Mouse (Mus musculus) frontal cortex, postnatal 25 days (tissue): ENCODE data around the gene Ajuba.
"Not testable (repeated sequence)": the region's sequence is repeated elsewhere in the genome, so short reads cannot be mapped to it uniquely, and the experiment has no call there.

Experiments used
- DNase-seq, 2 experiments: peaks; one replicate each; pipeline ENCODE4 v3.0.0; 2022; ENCODE audit warnings: low spot score in 2 of 2

Ajuba gene

DNA sequence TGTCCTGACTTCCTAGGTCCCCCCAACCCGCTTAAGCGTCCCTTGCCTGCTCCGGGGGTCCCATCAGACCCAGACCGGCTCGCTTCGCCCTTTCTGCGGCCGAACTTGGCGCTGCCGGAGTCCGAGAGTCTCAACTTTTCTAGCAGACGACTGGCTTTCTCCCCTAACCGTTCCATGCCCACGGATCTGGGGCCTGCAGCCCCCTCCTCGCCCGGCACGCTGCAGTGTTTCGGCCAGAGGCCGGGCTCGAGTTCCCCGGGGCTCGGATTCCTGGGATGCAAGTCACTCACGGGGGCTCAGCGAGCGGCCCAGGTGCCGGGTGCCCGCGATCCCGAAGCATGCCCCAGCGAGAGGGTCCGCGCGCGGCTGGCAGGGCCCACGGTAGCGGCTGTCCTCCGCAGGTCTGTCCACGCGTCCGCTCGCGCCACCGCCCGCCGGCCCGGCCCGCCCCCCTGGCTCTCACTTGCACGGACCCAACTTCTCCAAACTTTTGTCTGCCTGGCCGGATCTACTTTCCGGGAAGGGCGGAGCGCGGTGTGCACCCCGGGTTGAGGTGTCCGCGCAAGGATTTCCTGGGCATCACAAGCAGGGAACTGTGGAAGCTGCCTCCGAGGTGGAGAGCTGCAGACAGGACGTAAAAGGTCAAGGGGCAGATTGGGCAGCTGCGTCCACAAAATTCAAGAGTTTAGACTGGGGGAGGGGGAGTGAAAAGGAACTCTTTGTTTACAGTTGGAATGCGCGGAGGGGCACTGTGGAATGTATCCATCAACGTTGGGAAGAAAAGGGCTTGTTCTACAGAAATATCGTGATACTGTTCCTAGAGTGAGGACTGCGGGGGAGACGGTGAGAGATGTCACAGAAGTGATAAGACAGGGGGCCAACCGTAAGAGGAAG is at the start of gene Ajuba:
Gene Ajuba, minus strand, starts transcription at position 470 of the 894 bp plus-strand sequence.
- peak in 1 of 2 experiments; percentile 57 for DNase-seq

DNA sequence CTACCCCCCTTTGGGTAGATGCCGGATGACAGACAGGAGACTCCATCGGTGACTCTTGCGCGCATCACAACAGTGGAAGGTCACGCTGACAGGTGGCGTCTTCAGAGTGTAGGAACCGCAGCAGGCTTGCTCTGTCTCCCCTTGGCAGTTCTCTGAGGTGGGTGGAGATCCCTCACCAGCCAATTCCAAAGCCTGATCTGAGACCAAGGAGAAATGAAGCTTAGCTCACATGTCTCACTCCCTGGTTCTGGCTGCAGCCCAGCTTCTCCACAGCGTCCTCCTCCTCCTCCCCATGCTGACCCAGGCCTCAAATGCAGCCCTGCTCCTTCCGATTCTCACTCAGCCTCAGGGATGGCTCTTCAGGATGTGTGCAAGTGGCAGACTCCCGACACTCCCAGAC is 47.6 kb upstream of the Ajuba start:
- DNase-seq: no peak

- no peak for DNase-seq
Measured at GRCm38 (mm10) chr14:54623334-54623733, 46.0 kb upstream of the Ajuba start.

DNA sequence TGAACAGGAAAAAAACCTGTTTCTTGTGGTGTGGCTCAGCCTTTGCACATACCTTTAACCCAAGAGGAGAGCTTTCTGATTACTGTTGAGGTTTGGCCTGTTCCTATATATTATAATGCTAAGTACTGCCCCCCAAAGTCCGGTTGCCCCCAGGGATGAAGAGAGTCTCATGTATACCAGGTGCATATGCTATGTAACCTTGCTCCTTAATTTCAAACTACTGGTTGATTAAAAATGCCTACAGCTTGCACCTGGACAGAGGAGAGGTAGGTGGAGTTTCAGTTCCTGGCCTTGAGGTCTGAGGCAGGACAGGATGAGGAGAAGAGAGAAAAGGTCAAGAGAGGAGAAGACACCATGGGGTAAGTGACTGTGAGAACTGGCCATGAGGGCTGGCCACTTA is 43.8 kb upstream of the Ajuba start, which contains the start of gene Psmb11:
Gene Psmb11, plus strand, starts transcription at position 301 of the 400 bp plus-strand sequence.
- DNase-seq: no peak

DNA sequence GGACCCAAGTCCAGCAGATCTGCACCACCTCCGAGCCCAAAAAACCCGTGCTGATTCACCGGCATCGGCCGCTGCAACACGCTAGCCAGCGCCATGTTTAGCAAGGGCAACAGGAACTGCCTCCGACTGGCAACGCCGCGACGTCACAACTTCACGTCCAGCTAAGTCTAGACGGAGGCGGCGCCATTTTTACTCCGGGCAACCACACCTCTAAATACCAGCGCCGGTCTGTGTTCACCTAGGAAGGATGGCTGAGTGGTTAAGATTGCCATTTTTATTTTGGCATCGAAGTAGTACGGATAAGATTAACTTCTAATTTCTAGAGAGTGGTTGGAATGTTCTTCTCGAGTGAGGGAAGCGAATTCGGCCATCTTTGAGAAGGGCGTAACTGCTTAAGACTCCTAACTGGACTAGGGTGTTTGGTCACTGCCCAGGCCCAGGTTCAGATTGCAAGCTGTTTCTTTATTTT is 40.6 kb upstream of the Ajuba start, which contains the start of gene Psmb5:
Gene Psmb5, minus strand, starts transcription at position 126 of the 469 bp plus-strand sequence.
- DNase-seq: peak; percentile 82 to 87

DNA sequence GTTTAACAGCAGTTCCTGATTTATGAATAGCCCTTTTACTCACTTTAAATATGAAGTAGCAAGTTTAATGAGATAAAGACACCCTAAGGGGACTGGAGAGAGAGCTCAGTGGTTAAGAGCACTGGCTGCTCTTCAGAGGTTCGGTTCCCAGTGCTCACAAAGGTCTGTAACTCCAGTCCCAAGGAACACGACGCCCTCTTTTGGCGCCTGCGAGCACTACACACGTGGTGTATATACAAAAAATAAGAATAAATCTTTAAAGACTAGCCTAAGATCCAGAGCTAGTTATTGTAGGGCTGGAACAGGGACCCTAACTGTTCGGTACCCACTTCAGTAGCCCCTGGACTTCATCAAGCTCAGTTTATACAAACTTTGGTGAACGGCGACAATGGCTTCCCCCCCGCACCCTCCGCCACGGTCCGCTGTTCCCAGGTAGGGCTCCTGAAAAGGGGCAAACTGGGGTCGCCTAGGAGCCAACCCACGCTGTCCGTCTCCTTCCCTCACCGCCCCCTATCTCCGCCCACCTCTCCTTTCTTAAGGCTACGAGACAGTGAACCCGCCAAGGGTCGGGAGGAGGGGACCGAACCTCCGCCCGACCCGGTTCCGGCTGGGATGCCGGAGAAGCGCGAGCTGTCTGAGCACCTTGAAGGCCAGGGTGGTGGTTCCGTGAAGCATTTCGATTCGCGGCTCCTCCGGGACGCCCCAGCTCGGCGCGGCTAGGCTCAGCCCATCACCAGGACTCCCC is 40.0 kb upstream of the Ajuba start:
- no peak for DNase-seq

DNA sequence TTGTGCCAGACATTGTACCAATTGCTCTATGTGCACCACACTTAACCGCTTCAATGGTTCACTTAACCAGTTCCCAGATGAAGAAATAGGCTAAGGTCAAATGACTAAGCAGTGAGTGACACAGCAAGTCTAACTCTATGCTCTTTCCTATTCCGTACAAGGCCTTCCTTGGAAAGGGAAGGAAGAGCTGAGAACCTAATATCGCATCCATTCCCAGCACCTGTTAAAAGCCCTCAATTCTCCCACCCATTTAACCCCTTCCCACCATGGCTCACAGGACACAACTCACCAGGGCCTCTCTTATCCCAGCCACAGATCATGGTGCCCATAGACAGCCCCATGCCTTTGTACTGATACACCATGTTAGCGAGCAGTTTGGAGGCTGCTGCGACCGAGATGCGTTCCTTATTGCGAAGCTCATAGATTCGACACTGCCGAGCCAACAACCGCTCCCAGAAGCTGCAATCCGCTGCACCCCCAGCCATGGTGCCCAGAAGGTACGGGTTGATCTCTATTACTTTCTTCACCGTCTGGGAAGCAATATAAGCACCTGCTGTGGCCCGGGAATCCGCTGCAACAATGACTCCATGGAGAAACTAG is 39.0 kb upstream of the Ajuba start:
- no peak for DNase-seq

- not testable (repeated sequence) for DNase-seq
Measured at GRCm38 (mm10) chr14:54614130-54614529, 36.8 kb upstream of the Ajuba start.

- DNase-seq: no peak
Measured at GRCm38 (mm10) chr14:54610648-54611047, 33.3 kb upstream of the Ajuba start.

- no peak for DNase-seq
Measured at GRCm38 (mm10) chr14:54609962-54610361, 32.6 kb upstream of the Ajuba start.

- no peak for DNase-seq
Measured at GRCm38 (mm10) chr14:54609245-54609644, 31.9 kb upstream of the Ajuba start.

- DNase-seq: no peak
Measured at GRCm38 (mm10) chr14:54607226-54607625, 29.9 kb upstream of the Ajuba start.

- peak in 1 of 2 experiments; percentile 56 for DNase-seq
Measured at GRCm38 (mm10) chr14:54605752-54606321, 28.5 kb upstream of the Ajuba start, which contains the start of gene 4931414P19Rik. TSS of gene 4931414P19Rik (minus strand) at chr14:54605993.

GRCm38 (mm10) chr14:54603686-54604085 is 26.3 kb upstream of the Ajuba start:
- DNase-seq: no peak

- DNase-seq: peak; percentile 84 to 92
Measured at GRCm38 (mm10) chr14:54603038-54603654, 25.8 kb upstream of the Ajuba start.

DNA sequence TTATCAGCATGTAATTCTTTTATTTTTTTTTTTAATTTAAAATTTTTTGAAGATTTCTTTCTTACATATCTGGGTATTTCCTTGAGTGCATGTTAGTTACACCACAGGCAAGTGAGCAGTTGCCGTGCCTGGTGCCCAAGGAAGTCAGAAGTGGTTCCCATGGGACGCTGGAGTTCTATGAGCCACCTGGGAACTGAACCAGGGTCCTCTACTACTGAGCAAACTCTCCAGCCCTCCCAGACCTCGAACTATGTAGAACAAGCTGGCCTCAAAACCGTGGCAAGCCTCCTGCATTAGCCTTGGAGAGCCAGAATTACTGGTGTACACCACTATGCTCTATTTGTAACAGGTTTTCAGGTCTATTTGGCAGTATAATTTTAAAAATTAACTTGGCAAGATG is 25.3 kb upstream of the Ajuba start:
- no peak for DNase-seq

DNA sequence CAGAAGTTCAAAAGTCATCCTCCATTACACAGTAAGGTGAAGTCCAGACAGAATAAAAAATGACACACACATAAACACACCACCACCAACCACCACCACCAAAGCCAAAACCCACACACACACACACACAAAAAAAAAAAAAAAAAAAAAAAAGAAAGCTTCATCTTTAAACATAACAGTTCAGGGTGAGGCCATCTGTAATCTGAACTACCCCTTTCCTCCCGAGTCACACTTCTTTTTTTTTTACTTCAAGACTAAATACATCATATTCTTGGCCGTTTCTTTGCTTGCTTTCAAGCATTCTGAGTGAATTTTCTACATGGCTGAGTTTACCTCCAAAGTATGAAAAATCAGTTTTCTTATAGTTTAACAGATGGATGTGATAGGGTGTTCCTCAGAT is 24.2 kb upstream of the Ajuba start:
- no peak for DNase-seq

DNA sequence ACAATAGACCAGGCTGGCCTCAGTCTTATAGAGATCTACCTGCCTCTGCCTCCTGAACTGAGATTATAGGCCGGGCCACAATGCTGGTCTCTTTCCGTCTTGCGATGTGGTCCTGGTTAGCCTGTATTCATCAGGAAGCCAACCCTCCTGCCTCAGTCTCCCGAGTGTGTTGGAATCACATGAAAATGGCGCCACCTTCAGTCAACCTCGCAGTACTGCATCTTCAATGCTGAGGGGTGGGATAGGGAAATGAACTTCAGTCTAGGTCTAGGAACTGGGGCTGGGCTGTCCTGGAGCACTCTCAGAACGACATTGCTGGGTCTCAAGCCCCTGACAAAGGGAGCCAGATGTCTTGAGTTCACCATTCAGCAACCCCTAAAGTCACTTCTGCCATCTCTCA is 19.7 kb upstream of the Ajuba start:
- DNase-seq: no peak

DNA sequence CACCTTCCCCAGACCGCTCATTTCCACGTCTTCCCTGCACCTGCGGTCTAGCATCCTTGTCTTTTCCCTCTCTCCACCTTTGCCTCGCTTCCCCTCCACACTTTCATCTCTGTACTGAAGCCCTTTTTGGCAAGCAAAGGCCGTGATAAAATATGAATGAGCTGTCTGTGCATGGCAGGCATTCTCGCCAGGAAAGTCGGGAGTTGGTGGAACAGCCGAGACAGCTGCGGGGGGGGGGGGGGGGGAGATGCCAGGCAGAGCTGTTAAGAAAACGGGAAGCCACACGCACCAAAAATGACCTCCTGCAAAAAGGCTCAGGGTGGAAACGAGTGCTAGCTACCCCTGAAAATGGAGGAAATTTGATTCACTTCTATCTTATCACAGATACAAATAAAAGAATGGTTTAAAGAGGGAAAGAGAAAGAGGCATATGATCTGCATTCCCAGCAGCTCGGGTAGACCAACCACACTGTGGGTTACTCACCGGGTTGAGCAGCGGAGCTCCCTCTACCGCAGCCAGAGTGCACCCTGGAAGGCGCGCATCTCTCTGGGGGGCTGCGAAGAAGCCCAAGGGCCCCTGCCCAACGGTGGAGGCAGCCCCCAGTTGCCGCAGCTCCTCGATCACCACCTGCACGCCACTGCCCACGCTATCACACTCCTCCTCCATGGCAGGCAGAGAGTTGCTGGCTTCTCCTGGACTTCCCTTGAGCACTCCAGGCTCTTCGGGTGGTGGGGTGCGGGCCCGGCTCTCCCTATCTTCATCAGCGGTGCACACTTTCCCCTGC is 17.5 kb upstream of the Ajuba start:
- no peak for DNase-seq

DNA sequence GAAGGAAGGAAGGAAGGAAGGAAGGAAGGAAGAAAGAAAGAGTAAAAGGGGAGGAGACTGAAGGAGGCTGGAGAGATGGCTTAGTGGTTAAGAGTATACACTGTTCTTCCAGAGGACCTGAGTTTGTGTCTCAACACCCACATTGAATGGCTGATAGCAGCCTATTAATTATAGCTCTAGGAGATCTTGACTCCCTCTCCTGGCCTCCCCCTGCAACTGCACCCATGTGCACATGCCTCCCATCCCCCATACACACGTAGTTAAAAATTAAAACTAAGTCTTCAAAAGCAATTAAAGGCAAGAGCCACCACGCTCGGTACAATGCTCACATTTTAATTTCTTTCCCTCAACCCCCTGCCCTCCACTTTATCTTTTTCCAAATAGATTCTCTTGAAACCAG is 16.7 kb upstream of the Ajuba start:
- no peak for DNase-seq
